Mouse (Mus musculus) midbrain, embryonic 13.5 days (tissue): ENCODE data around the gene Igf1r. TPM values are rescaled to one million over a fixed set of nuclear protein-coding genes. Genes with fewer than 3 reads are reported as not detected.

Experiments used
- ATAC-seq: fragments of 200-750 bp; cut with Nextera tagmentation; 2 replicates; pipeline ENCODE4 v1.8.0; 2017; ENCODE audit warnings: mild to moderate bottlenecking, moderate TSS enrichment, moderate library complexity
- H3K27ac ChIP-seq: fragments of 300-500 bp; sonication (generic); 2 replicates; pipeline ENCODE4 v1.5.1; 2015; ENCODE audit warnings: inconsistent platforms, mild to moderate bottlenecking, moderate library complexity
- H3K27me3 ChIP-seq: fragments of 300-500 bp; sonication (generic); 2 replicates; pipeline ENCODE4 v1.6.1; 2015; ENCODE audit warnings: mild to moderate bottlenecking, inconsistent platforms
- H3K36me3 ChIP-seq: fragments of 300-500 bp; sonication (generic); 2 replicates; pipeline ENCODE4 v1.6.1; 2015; ENCODE audit warnings: mild to moderate bottlenecking, inconsistent platforms
- H3K4me1 ChIP-seq: fragments of 300-500 bp; sonication (generic); replicated peaks from 2 replicates; pipeline ENCODE4 v1.6.1; 2015; ENCODE audit warnings: inconsistent platforms
- H3K4me2 ChIP-seq: fragments of 300-500 bp; sonication (generic); replicated peaks from 2 replicates; pipeline ENCODE4 v1.6.1; 2015; ENCODE audit warnings: moderate library complexity, mild to moderate bottlenecking, inconsistent platforms
- H3K4me3 ChIP-seq: fragments of 300-500 bp; sonication (generic); replicated peaks from 2 replicates; pipeline ENCODE4 v1.5.1; 2015; ENCODE audit warnings: mild to moderate bottlenecking, inconsistent platforms
- H3K9ac ChIP-seq: fragments of 300-500 bp; sonication (generic); replicated peaks from 2 replicates; pipeline ENCODE4 v1.6.1; 2015; ENCODE audit warnings: mild to moderate bottlenecking, inconsistent platforms
- H3K9me3 ChIP-seq: fragments of 300-500 bp; sonication (generic); 2 replicates; pipeline ENCODE4 v1.6.1; 2016; ENCODE audit warnings: mild to moderate bottlenecking, inconsistent platforms
- WGBS: fragments of 180-500 bp; shearing (Covaris S2); methylation state at CpG from one replicate; pipeline ENCODE4 v1.1.7; 2015; 5-methylcytosine and 5-hydroxymethylcytosine counted together
- polyA plus RNA-seq: library from polyadenylated mRNA; unstranded; fragments of >200 nt; fragmentation: Nextera tagmentation; extraction: Ambion mirVana; gene quantifications from 2 replicates; pipeline ENCODE4 v1.2.1, GENCODE M21; 2015

The Igf1r gene
- polyA plus RNA-seq, 1 experiment from 2014 or later, result 31.4 TPM

DNA sequence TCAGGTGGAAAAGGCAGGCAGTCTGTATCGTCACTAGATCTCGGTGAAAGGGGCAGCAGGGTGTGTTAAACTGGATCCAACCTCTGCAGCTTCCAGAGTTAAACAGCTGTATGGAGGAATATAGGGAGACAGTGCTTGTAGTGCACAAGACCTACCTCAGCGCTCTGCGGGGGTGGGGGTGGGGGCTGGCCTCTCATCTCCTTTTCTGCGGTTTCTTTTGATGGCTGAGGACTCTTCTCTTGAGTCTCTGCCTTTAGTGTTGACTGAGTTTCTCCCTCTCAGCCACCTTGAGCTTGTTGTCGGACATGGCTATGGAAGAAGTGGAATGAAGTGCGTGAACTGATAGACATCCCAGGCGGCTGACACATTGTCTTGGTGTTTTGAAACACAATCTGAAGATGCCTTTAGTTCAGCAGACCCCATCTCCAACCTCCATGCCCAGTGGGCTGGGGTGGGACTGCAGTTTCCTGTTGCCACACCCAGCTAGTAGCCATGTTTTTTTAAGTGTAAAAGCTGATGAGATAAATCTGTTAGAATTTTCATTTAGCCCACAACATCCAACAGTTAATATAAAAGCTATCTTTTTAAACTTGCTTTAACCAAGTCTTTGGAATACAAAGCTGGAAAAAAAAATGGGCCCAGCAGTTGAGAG is 253.3 kb downstream of the Igf1r start:
- H3K4me2 ChIP-seq, result no peak overlapping the region
- H3K4me3 ChIP-seq, result no peak overlapping the region
- H3K36me3 ChIP-seq, result peaks cover 81% of the 10 kb centered on the region
- no peak for ATAC-seq
- H3K9ac ChIP-seq, result no peak overlapping the region
- H3K27me3 ChIP-seq, result no peaks in the 10 kb centered on the region
- no peaks in the 10 kb centered on the region for H3K9me3 ChIP-seq
- 94% methylated on average over 8 of the region's 8 CpGs for WGBS
- H3K27ac ChIP-seq, result no peak overlapping the region
- H3K4me1 ChIP-seq, result no peaks in the 10 kb centered on the region

DNA sequence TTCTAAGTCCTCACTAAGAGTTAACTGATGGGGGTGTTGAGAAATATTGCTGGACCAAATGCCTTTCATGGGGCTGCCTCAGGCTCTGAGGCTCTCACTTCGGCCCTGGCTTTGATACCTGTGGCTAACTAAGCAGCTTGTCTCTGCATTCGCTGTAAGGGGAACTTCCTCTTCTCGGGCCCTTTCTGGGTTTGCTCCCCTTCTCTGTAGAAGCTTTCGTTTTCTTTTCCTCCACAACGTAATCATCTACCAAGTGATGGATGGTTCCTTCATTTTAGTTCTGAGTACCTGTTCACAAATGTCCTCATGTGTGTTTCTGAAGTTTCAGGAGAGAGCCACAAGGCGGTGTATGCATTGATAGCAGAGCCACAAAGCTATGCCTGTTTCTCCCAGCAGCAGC is 256.4 kb downstream of the Igf1r start:
- no peaks in the 10 kb centered on the region for H3K27me3 ChIP-seq
- H3K36me3 ChIP-seq, result peaks cover 81% of the 10 kb centered on the region
- no peak overlapping the region for H3K9ac ChIP-seq
- no peak overlapping the region for H3K4me2 ChIP-seq
- 95% methylated on average over 6 of the region's 6 CpGs for WGBS
- no peak overlapping the region for H3K4me3 ChIP-seq
- H3K27ac ChIP-seq, result no peak overlapping the region
- ATAC-seq, result no peak
- no peaks in the 10 kb centered on the region for H3K9me3 ChIP-seq
- H3K4me1 ChIP-seq, result no peaks in the 10 kb centered on the region

DNA sequence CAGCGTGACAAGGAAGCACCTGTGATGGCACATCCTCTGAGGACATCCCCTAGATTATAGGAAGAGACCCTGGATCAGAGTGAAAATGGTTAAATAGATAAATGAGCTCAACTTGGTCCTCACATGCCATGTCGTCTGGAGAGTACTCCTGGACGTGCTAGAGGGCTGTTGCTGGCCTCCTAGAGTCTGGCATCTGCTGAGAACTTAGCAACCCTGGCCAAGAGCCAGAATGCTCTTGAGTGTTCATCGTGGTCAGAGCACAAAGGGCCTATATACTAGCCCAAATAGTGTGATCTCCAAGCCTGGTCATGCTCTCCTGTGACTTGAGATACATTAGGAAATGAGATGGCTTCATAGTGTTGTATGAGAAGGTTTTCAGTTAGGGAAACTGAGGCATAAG is 257.8 kb downstream of the Igf1r start:
- Histone ChIP-seq H3K4me3 (no peak overlapping the region), H3K9me3 (no peaks in the 10 kb centered on the region), H3K27me3 (no peaks in the 10 kb centered on the region), H3K36me3 (peaks cover 88% of the 10 kb centered on the region), H3K27ac (no peak overlapping the region), H3K4me2 (no peak overlapping the region), H3K4me1 (no peaks in the 10 kb centered on the region), H3K9ac (no peak overlapping the region)
- 78% methylated on average over 4 of the region's 4 CpGs for WGBS
- ATAC-seq, result no peak

DNA sequence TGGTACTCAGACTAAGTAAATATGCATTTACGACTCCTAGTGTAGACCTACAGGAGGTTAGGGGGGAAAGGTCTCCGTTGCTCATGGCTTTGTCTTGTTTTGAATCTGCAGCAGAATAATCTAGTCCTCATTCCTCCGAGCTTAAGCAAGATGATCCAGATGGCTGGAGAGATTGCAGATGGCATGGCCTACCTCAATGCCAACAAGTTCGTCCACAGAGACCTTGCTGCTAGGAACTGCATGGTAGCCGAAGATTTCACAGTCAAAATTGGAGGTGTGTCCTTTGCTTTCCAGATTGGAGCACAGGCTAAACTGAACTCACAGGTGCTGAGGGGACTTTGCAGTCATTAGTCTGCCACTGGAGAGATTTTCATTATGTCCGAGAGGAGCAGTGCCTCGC is 259.3 kb downstream of the Igf1r start:
- Histone ChIP-seq H3K27ac (no peak overlapping the region), H3K9ac (no peak overlapping the region), H3K36me3 (peaks cover 88% of the 10 kb centered on the region), H3K4me2 (no peak overlapping the region), H3K27me3 (no peaks in the 10 kb centered on the region), H3K9me3 (no peaks in the 10 kb centered on the region), H3K4me1 (no peaks in the 10 kb centered on the region), H3K4me3 (no peak overlapping the region)
- 97% methylated on average over 7 of the region's 7 CpGs for WGBS
- ATAC-seq, result no peak

DNA sequence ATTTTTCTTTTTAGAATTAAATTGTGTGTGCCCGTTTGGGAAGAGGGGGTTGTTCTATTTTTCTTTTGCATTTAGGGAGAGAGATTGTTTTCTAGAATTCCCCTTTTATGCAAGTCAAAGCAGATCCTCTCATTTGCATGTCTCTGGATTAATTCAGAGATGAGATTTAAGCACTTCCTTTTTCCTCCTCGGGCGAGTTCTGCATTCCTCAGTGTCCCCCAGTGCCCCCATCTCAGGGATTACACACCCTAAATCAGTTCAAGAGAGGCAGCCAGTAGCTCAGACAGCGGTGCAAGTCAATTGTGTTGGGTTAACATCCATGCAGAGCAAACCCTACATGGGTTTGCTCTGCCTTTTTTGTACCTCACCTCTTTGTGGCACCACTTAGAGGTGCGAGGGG is 261.2 kb downstream of the Igf1r start:
- no peak overlapping the region for H3K4me2 ChIP-seq
- ATAC-seq, result no peak
- H3K9me3 ChIP-seq, result no peaks in the 10 kb centered on the region
- no peak overlapping the region for H3K4me3 ChIP-seq
- H3K4me1 ChIP-seq, result no peaks in the 10 kb centered on the region
- WGBS, result 60% methylated on average over 5 of the region's 5 CpGs
- H3K9ac ChIP-seq, result no peak overlapping the region
- H3K27me3 ChIP-seq, result no peaks in the 10 kb centered on the region
- H3K36me3 ChIP-seq, result peaks cover 88% of the 10 kb centered on the region
- H3K27ac ChIP-seq, result no peak overlapping the region

DNA sequence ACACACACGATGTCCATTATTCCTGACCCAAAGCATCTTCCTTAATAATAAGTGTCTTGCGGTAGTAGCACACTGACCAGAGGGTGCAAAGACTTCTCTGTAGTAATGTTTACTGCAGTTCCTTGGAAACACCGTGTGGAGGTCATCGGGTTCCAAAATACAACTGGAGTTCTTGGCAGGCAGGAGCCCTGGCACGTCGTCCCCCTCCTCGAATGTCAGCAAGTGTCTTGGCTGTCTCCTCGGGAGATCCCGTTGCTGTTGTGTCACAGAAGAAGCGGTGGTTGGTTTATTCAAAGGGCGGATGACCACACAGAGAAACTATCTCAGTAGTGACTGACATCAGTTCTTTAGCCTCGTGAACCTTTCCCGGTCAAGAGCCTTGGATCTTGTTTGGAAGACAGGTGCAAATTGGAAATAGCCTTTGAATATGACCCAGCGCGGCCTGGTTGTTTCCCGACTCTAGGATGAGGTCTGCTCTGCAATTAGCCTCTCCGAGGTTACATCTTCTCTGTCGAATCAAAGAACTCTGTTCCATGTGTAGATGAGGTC is 263.0 kb downstream of the Igf1r start:
- 92% methylated on average over 18 of the region's 18 CpGs for WGBS
- ATAC-seq, result no peak
- Histone ChIP-seq H3K27ac (no peak overlapping the region), H3K4me1 (no peaks in the 10 kb centered on the region), H3K4me3 (no peak overlapping the region), H3K36me3 (peaks cover 90% of the 10 kb centered on the region), H3K27me3 (no peaks in the 10 kb centered on the region), H3K9ac (no peak overlapping the region), H3K9me3 (no peaks in the 10 kb centered on the region), H3K4me2 (no peak overlapping the region)

DNA sequence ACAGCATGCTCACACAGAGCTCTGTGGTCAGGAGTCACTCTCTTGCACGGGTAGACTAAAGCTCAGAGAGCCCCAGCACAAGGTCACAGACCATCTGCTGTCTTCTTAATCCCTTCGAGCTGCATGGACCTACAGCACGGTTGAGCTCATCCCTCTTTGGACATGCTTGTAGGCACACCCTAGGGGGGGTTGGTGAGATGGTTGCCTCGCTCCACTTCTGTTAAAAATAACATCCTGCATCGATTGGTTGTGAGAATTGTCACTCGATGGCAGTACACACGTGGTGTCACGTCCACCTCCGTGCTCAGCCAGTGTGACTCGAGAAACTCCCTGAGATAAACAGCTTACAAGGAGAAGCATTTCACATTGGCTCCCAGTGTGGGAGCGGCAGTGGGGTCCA is 266.3 kb downstream of the Igf1r start:
- Histone ChIP-seq H3K4me2 (no peak overlapping the region), H3K36me3 (peaks cover 79% of the 10 kb centered on the region), H3K27me3 (no peaks in the 10 kb centered on the region), H3K27ac (no peak overlapping the region), H3K9me3 (no peaks in the 10 kb centered on the region), H3K4me3 (no peak overlapping the region), H3K4me1 (peaks cover 17% of the 10 kb centered on the region), H3K9ac (no peak overlapping the region)
- WGBS, result 88% methylated on average over 11 of the region's 11 CpGs
- ATAC-seq, result no peak

DNA sequence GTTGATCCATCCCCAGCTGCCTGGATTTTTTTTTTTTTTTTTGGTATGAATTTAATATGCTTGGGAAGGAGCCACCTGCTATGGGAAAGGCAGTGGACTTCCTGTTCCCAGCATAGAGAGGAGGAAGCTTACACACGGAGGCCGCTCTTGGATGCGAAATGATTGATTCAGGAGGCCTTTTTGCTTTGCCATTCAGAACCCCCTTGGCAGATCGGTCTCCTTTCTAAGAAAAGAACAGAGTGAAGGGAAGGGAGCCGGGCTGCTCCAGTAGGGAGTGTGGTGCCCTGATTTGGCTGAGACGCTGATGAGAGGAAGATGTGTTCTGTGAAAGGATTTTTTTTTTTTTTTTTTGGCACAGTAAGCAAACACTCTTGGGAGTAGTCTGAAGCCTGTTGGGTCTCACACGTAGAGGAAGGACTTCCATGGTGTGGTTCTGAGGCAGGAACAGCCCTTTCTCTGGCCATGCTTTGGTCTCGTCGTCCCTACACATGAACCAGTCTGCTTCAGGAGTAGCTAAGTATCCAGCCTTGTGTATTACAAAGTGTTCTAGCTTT is 269.1 kb downstream of the Igf1r start:
- Histone ChIP-seq H3K9ac (no peak overlapping the region), H3K27ac (no peak overlapping the region; the same call in 1 of the 2 replicates), H3K9me3 (no peaks in the 10 kb centered on the region), H3K36me3 (peaks cover 79% of the 10 kb centered on the region), H3K4me3 (no peak overlapping the region), H3K27me3 (no peaks in the 10 kb centered on the region), H3K4me2 (no peak overlapping the region), H3K4me1 (peaks cover 18% of the 10 kb centered on the region)
- ATAC-seq, result no peak
- WGBS, result 88% methylated on average over 9 of the region's 9 CpGs

DNA sequence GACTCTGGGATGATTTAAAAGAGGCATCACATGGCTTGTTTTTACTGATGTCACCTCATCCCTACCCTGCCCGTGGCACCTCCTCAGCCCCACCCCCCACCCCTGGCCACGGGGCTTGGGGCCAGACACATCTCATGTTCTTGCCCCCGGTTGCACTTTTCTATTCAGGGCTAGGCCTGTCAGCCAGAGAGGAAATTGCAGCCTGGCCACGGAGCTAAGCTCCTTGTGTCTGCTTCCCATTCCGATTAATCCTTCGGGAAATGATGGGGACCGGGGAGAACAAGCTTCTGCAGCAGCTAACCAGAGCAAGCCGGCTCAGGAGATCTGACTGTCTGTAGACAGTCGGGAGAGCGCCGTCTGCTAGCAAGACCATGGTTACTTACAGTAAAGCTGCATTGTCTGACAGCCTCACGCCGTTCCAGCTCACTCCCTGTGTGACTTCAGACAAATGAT is 270.8 kb downstream of the Igf1r start:
- no peaks in the 10 kb centered on the region for H3K9me3 ChIP-seq
- 44% methylated on average over 13 of the region's 13 CpGs for WGBS
- H3K9ac ChIP-seq, result no peak overlapping the region; the same call in 1 of the 2 replicates
- peaks cover 29% of the 10 kb centered on the region for H3K4me1 ChIP-seq
- H3K4me3 ChIP-seq, result no peak overlapping the region
- no peaks in the 10 kb centered on the region for H3K27me3 ChIP-seq
- H3K4me2 ChIP-seq, result no peak overlapping the region
- H3K36me3 ChIP-seq, result peaks cover 74% of the 10 kb centered on the region
- H3K27ac ChIP-seq, result peak overlapping the region; percentile 81
- ATAC-seq, result peak; percentile 82

DNA sequence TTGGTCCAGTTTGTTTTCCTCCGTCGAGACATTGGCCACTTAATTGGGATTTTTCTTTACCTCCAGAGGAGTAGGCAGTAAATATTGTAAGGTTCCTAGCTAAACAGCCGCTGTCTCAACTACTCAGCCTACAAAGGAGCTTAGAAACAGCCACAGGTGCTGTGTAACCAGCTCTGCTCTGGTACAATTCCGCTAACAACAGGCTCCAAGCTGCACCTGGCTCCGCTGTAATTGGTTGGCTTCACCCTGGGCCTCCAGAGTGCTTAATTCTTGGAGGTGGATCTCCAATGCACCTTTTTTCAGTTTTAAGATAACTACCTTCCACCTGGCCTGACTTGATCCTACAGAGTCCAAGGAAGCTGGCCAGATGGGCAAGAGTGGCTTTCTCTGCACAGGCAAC is 271.4 kb downstream of the Igf1r start:
- H3K9ac ChIP-seq, result no peak overlapping the region; the same call in 1 of the 2 replicates
- peaks cover 33% of the 10 kb centered on the region for H3K4me1 ChIP-seq
- H3K27ac ChIP-seq, result peak overlapping the region; percentile 81
- 96% methylated on average over 5 of the region's 5 CpGs for WGBS
- no peak overlapping the region for H3K4me2 ChIP-seq
- no peaks in the 10 kb centered on the region for H3K27me3 ChIP-seq
- H3K4me3 ChIP-seq, result no peak overlapping the region
- ATAC-seq, result no peak
- H3K9me3 ChIP-seq, result no peaks in the 10 kb centered on the region
- H3K36me3 ChIP-seq, result peaks cover 68% of the 10 kb centered on the region

DNA sequence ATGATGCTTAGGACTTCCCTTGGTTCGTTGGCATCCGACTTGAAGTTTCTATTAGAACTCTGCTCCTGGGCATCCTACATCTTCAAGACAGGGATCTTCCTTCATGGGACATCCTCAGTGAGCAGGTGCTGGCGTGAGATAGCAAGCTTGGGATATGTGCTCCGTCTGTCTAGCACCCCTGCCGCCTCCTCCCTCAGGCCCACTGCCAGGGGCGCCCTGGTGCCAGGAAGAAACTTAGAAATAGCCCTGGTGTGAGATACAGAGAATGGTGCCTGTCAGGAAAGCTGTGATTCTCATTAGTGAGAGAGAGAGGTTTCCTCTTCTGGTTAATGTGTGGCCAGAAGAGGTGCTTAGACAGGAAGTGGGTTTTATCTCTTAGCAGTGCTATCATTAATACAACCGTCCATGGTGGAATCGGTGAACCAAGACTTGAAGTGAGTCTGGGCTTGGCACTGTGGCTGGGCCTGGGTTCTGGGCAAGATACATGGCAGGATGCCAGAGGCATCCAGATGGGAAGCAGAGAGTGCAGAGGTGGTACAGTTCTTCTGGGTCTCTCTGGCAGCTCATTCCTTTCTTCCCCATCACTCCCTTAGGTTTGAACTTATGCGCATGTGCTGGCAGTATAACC is 272.9 kb downstream of the Igf1r start:
- no peak for ATAC-seq
- H3K27me3 ChIP-seq, result no peaks in the 10 kb centered on the region
- peaks cover 68% of the 10 kb centered on the region for H3K36me3 ChIP-seq
- H3K9me3 ChIP-seq, result no peaks in the 10 kb centered on the region
- peaks cover 33% of the 10 kb centered on the region for H3K4me1 ChIP-seq
- WGBS, result 96% methylated on average over 9 of the region's 9 CpGs
- peak overlapping the region; percentile 4; the same call in 1 of the 2 replicates for H3K27ac ChIP-seq
- H3K4me3 ChIP-seq, result no peak overlapping the region
- no peak overlapping the region for H3K4me2 ChIP-seq
- H3K9ac ChIP-seq, result no peak overlapping the region

DNA sequence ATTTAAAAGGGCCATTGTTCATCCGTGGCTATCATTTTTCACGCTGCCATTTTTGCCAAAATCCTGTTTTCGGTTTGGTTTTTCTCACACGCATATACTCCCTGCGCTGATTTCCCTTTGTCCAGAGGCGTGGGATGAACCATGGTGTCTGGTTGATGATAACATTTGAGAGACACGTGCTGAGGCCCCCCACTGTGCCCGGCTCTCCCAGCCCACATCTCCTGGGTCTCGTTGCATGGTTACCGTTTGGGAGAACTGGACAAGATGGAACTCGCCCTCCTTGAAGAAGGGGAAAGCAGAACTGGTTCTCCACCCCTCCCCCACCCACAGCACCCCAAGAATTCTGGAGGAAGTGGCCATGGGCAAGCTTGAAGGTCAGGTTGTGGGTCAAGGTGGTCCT is 274.4 kb downstream of the Igf1r start:
- H3K9me3 ChIP-seq, result no peaks in the 10 kb centered on the region
- WGBS, result 80% methylated on average over 11 of the region's 11 CpGs
- no peaks in the 10 kb centered on the region for H3K27me3 ChIP-seq
- no peak overlapping the region for H3K27ac ChIP-seq
- no peak overlapping the region for H3K9ac ChIP-seq
- peaks cover 72% of the 10 kb centered on the region for H3K36me3 ChIP-seq
- no peak overlapping the region for H3K4me2 ChIP-seq
- H3K4me3 ChIP-seq, result no peak overlapping the region
- peaks cover 33% of the 10 kb centered on the region for H3K4me1 ChIP-seq
- ATAC-seq, result no peak
